Mouse (Mus musculus): ENCODE data around the gene Gm20547.

The Gm20547 gene

DNA sequence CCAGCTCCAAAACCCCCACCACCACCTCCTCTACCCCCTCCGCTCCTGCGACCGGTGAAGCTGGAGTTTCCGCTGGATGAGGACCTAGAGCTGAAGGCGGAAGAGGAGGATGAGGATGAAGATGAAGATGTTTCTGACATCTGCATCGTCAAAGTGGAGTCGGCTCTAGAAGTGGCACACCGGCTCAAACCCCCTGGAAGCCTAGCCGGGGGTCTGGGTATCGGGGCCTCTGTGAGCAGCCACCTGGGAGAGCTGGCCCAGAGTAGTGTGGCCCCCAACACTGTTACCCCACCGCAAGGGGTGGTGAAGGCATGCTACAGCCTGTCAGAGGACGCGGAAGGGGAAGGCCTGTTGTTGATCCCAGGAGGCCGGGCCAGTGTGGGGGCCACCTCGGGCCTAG is 13.9 kb upstream of the Gm20547 start:
- DNase-seq = no peak

DNA sequence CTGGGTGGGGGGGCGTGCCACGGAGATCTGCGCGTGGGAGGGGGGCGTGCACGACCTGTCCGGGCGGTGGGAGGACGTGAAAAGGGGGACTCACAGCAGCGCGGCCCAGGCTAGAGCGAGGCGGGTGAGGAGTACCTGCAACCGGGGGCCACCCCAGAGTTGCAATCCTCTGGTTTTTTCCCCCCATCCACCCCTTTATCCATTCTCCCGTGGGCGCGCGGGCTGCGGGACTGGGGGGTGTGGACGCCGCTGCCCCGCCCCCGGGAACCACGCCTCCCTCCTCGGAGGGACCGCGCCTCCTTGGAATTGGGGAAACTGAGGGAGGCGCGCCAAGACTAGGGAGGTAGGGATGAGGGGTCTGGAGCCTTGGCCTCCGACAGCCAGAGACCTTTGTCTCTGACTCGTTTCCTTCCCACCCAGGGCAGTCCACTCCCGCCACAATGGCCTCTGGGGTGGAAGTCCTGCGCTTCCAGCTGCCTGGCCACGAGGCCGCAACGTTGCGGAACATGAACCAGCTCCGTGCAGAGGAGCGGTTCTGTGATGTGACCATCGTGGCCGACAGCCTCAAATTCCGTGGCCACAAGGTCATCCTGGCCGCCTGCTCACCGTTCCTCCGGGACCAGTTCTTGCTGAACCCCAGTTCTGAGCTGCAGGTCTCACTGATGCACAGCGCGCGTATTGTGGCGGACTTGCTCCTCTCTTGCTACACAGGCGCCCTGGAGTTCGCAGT is 13.1 kb upstream of the Gm20547 start:
- DNase-seq = peak; percentile 48 to 50

DNA sequence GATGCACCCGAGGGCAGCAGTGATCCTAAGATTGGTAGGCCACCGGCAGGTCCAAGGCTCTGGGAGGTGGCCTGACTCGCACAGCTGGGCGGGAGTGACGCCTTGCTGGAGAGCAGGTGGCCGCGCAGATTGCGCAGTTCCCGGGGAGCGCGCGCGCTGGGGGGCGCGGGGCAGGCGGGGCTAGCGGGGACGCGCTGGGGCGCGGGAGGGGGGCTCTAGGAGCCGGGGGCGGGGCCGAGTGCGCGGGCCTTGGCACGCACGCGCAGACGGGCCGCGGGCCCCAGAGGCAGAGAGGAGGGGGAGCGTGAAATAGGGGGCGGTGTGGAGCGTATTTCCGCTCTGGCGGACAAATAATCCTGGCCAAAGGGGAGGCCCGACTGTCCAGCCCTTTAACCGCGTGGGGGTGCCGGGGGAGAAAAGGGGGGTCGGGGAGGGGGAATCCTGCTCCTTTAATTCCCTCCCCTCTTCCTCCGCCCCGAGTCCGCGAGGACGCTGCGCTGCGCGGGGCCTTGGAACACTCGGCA is 12.3 kb upstream of the Gm20547 start:
- peak; percentile 91 to 92 for DNase-seq

DNA sequence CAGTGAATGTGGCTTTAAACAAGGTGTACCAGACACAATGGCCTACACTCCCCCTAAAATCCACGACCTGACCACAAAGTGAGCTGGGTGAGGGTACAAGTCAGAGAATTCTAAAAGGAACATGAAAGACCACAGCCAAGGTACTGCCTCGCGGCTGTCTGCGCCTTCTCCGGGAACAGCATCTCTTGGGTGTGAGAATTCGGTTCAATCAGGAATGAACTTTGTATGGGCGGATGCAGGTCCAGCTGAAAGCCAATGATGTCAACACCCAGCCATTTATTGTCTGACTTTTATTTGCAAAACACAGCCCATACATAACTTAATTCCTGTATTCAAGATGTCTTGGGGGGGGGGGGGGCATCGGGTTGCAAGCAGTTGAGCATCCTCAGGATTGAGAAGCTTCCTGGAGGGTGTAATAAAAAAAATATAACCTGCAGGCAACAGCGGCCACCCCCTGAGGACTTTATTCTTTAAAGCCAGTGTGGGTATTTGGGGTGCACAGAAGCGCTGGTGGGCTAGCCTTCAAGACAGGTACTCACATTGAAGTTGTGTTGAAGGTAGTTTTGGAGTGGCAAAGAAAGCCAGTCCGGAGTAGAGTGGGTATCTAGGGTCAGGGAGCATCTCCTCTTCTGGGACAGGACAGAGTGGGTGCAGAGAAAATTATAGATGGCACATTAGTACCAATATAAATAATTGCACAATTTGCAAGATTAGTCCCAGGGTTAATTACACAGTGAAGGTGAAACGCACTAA is 11.4 kb upstream of the Gm20547 start:
- DNase-seq = no peak

DNA sequence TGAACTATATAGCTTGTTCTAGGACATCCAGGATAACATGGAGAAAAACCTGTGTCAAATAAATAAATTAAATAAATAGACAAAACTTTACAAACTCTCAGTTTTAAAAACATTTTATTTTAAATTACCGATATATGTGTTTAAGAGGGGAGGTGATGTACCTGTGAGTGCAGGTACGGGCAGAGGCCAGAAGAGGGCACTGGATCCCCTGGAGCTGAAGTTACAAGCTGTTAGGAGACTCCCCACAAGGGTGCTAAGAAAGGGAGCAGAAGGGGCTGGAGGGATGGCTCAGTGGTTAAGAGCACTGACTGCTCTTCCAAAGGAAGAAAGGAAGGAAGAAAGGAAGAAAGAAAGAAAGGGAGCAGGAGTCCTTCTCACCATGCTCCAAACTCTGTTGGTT is 9.5 kb upstream of the Gm20547 start:
- DNase-seq = no peak

DNA sequence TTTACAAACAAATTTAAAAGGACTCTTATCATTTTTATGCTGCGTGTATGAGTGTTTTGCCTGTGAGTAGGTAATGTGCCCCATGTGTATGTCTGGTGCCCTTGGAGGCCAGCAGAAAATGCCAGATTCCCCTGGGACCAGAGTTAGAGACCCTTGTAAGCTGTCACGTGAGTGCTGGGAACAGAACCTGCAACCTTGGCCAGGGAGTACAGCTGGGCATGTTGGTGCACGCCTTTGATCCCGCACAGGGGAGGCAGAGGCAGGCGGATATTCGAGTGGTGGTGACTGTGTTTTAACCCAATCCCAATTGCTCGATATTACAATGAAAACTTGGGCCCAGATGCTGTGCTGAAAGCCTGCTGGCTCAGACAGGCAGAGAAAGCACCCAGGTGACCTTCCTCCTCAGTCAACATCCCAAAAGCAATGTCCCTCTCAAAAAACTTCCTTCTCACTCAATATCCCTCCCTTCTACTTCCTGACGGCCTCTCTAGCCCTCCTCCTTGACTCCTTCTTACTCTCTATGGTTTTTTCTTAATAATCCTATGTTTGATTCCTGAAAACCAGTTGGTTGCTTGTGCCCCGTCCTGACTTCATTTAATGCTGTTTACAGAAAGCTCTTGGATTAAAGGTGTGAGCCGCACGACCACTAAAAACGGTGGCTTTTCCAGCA is 8.4 kb upstream of the Gm20547 start:
- no peak for DNase-seq

DNA sequence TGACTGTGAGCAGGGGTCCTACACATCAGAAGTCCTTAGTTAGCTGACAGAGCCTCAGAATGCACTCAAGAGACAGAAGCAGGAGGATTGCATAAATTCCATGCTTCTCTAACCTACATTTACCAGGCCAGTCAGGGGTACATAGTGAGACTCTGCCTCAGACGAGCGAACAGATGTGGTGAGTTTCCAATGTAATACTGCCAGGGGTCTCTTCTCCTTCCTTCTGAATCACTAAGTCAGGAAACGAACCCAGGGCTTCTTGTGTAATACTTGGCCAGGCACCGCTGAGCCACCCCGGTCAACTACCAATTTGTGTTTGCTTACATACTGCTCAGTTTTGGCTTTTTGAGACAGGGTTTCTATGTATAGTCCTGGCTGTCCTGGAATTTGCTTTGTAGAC is 6.1 kb upstream of the Gm20547 start:
- DNase-seq = no peak

DNA sequence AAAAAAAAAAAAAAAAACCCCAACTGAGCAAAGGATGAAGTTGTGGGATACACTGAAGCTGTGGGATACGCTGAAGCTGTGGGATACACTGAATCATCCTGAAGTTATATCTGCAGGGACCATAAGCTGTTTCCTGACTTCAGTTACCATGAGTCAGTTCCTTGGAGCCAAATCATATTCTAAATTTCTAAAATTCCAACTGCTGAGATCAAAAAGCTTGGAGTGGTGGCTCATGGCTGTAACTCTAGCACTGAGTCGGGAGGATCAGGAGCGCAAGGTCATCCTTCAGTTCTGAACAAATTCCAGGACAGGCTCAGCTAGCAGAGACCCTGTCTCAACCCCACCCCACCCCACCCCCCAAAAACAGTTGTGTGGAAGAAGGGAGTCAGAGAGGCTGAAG is 3.8 kb upstream of the Gm20547 start:
- DNase-seq = no peak

DNA sequence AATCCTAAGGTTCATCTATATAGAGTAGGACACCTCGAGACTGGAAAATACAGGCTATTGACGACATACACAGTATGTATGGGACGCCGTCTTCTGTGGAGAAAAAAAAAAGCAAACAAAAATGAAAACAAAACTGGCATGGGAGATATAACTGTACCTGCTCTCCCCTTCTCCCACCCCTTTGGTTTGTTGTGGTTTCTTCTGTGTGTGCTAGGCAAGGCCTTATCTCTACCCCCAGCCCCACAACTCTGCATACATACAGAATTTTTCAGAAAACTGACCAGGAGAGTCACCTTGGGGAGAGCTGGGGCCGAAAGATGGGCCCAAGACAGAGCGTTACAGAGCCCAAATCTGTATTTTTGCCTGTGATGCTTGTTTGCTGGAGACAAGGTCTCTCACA is 2.9 kb upstream of the Gm20547 start:
- no peak for DNase-seq

DNA sequence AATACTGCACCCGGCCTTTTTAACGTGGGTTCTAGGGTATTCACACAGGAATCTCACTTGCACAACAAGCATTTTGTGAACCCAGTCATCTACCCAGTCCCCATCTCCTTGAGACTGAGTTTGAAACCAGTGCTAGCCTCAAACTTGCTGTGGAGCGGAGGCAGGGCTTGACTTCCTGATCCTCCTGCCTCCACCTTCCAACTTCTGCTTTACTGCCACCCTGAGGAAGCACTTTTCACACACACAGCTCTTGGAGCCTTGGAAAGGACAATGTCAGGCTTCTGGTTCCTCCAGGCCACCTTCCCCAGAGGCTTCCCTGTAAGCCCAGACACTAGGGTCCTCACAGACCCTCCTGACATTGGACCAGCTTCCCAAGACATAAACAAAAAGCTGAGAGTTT is 1.5 kb upstream of the Gm20547 start:
- no peak for DNase-seq

DNA sequence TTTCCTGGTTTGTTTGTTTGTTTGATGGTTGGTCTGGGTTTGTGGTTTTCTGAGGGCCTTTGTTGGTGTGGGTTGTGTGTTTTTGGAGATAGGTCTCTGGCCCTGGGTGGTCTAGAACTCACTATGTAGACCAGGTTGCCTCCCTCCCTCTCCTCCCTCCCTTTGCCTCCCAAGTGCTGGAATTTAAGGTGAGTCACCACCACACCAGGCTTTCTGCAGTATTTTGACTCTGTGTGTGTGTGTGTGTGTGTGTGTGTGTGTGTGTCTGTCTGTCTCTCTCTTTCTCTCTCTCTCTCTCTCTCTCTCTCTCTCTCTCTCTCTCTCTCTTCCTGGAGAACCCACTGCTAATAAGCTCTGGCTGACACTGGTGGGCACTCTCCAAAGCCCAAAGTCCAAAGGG is 676 bp downstream of the Gm20547 start:
- no peak for DNase-seq

DNA sequence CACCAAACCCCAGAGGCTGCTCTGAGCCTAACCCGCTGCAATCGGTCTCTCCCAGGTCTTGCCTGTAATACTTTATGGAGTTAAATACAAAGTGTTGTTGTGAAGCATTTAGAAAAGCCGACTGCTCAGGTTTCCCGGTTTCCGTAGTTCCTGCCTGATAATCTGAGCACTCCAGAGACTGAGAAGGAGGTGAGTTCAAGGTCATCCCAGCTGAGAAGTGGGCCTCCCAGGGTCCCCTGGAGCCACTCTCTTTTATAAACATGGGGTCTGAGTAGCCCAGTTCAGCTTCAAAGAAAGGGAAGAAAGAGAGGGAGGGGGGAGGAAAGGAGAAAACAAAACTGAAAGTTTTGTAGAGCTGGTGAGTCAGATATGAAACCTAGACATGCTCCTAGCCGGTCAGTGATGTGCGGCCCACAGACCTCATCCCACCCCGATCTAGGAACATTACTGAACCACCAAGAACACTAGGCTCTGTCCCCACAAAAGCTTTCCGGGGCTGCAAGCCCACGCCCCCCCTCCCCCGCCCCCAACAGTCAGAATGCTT is 2.4 kb downstream of the Gm20547 start, which contains the start of gene Zbtb12:
TSS of gene Zbtb12 (plus strand) at position 148 of the 544 bp plus-strand sequence.
- no peak for DNase-seq

DNA sequence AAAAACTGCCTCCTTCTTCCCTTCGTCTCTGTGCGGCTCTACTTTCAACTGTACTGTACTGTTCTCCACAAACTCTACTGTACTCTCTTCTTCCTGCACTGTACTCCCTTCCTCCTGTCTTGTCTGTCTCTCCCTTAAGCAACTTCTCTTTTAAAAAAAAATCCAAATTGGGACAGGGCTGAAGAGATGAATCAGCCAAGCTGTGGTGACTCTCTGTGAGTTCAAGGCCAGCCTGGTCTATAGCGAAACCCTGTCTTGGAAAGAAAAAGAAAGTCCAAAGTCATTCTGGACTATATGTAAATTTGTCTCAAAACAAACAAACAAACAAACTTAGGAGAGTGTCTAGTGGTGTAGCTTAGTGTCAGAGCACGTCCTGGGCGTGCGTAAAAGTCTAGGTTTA is 7.5 kb downstream of the Gm20547 start:
- DNase-seq = no peak

DNA sequence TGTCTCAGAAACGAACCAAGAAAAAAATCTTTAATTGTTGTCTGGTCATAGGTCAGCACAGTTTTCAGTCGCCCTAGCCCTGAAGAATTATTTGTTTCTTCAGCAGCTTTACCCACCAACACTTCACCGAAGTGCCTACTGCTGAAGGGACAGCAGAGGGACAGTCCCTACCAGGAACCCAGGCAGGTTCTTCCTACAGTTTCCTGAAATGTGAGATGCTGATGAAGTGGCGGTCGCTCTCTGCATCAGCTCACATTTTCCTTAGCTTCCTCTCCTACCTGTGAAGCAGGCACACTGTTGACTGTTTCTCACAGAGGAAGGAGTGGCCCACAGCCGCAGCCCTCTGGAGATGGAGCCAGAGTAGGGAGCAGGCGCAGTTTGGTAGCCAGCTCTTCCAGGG is 15.9 kb downstream of the Gm20547 start:
- DNase-seq = no peak

DNA sequence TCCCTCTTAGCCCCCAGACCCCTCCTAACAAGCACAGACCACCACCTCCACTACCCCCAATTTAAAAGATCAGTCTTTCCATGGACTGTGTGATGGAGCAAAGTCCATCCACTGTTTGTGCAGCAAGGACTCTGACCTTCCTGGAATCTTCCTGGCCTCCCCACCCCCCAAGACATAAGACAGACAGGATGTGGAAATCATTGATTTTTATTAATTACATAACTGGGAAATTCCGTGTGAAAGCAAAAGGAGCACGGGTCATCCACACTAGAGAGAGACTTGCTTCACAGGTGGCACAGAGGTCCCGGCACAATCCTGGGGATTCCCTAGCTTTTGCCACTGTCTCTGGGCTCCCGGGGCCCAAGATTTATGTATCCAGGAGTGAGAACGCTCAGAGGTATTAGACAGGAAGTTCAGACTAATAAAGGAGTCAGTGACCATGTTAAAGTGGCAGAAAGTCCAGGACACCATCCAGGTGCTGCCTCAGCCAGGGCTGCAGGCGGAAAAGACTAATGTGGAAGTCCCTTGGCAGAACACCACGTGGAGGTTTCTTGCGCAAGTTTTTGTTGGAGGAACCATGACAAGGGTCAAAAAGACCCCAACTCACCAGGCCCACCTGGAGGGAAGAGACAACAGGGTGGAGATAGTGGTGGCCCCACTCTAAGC is 19.3 kb downstream of the Gm20547 start, which contains the start of gene Cfb:
TSS of gene Cfb (minus strand) at position 103 of the 666 bp plus-strand sequence.
- peak; percentile 84 for DNase-seq

DNA sequence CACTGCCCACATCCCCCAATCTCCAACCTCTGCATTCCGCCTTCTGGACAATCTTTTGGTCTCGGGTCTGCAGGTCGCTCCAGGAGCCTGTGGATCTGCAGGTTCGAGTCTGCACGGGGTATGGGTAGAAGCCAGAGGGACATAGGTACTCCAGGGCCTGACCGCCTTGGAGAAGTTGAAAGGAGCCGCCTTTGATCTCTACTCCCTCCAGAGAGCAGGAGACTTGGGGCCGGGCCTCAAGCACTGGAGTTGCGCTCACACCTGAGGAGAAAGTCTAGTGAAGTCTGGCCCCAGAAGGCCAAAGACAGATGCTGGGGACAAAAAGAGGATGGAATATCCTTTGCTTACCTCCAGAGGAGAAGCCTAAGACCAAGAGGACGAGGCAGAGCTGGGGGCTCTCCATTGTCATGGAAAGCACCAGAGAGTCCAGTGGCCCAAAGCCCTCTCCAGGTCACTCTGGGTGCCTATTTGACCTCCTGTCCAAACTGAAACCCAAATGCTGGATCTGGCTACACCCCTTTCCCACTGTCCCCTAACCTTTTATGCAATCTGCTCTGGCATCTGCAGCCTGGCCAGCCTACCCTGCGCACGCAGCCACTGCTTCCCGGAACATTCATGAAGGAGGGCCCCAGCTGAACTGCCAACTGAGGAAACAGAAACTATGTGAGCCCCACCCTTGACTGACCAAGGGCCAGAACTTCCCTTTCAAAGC is 20.0 kb downstream of the Gm20547 start:
- DNase-seq = peak; percentile 78

DNA sequence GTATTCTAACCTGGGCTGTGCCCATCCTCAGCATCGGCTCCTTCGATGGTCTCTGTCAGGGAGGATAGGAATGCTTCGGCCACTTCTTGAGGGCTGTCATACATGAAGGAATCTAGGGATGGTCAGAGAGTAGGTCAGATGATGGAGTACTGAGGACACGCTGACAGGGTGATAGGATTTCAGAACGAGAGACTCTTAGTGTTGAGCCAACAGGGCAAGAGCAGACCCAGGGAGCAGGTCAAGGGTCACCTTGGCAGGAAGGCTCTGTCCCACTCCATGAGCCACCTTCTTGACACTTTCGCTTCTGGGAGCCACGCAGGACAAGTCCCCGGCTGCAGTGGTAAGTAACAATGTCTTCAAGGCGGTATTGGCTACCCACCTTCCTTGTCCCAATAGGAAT is 21.3 kb downstream of the Gm20547 start:
- peak in 1 of 2 experiments; percentile 28 for DNase-seq

DNA sequence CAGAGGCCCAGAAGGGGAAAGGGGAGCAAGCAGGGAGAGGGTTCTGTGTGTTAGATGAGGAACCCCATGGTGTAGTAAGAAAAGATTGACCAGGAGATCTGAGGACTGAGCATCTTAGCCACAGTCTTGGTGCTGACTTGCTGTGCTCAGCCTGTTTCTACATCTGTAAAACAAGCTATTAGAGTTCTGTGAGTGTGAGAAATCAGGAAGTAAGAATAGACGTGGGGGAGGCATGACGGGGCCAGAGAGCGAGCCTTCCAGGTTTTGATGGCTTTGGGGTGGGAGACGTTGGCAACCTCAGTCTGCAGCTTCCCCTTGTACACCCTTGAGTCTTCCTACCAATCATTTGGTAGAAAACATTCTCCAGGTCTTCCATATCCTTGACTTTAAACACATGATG is 23.2 kb downstream of the Gm20547 start:
- DNase-seq = no peak

DNA sequence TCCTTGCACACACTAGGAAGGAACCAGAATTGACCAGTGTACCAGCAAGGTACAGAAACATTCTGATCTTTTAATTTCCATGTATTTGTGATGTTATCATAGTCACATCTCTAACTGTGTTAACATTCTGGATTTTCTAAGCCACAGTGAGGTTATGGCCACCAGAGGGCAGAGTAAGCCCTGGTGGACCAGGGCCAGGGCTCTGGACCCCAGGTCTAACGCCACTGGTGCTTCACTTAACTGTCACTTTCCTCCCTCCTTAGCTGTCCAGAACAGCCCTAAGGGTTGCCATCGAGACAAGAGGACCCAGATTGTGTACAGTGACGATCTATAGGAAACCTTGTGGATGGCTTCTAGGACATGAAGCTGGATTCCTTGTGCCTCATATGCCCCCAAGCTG is 26.0 kb downstream of the Gm20547 start:
- peak in 1 of 2 experiments; percentile 66 for DNase-seq

DNA sequence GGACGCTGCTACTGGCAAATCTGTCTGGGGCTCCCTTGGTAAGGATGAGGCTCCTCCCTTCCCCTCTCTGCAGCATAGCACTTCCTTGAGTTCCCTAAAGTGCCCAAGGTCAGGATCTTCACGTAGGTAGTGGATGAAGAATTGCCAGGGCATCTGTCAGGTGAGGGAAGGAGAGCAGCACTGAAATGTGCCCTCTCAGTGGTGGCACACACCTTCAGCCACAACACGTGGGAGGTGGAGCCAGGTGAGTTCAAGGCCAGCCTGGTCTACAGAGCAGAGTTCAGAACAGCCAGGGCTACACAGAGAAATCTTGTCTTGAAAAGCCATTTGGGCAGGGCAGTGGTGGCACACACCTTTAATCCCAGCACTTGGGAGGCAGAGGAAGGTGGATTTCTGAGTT is 27.1 kb downstream of the Gm20547 start:
- DNase-seq = no peak

DNA sequence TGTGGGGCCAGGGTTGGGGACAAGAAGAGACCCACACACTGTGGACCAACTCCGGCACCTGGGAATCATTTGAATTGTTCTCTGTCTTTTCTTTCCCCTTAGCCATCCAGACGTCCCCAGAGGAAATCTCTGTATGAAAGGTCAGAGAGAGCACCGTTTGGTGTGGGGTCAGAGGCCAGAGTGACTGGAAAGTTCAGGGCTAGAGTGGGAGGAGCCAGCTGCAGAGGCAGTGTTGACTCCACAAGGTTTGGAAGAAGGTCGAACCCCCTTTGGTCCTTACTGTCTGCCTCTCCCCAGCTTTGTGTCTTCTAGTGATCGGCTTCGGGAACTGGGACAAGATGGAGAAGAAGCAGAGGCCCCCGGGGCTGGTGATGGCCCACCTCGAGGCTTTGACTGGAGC is 28.3 kb downstream of the Gm20547 start:
- DNase-seq = no peak

DNA sequence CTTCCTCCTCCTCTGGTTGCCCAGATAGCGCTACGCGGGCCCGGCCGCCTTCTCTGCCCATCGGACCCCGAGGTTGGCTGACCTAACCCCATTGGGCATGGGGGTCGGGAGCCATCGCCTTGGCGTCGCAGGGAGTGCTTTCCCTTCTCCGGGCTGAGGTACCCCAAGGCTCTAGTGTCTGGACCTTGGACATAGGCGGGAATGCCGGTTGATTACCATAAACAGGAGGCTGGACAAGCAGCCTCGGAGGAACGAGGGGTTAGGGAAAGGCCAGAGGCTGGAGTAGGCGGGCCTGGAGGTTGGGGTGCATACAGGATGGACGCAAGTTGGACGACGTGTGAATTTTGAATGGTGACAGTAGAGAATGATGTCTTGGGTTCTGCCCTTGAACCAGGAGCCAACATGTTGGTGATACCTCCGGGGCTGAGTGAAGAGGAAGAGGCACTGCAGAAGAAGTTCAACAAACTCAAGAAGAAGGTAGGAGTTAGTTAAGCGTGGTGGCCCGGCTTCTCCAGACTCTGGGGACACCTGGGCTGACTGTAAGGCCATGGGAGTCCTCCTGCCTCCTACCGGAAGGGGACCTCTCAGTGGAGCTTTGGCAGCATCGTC is 31.2 kb downstream of the Gm20547 start:
- no peak for DNase-seq

Measured in kidney, adult 8-10 months (tissue).